Mouse (Mus musculus) CH12.LX (cell line): ENCODE measurements around the gene Gdf3. TPM values are rescaled to one million over a fixed set of nuclear protein-coding genes. Genes with fewer than 3 reads are reported as not detected.
A peak's percentile ranks its signal among the peaks of the same experiment; 100 is the strongest.

Source experiments
- DNase-seq: peaks from one replicate; pipeline ENCODE4 v3.0.0-alpha.2; 2013; ENCODE audit errors: extremely low read depth
- H3K27ac ChIP-seq: 2 replicates; pipeline ENCODE4 v1.5.1; 2012; ENCODE audit warnings: low read depth, mild to moderate bottlenecking, control low read depth, moderate library complexity; ENCODE audit not compliant: insufficient read depth
- H3K27me3 ChIP-seq: replicated peaks from 2 replicates; pipeline ENCODE3; 2012; ENCODE audit warnings: inconsistent platforms
- H3K36me3 ChIP-seq, 2 experiments: replicated peaks in 1 of 2; 2 replicates each; pipeline versions ENCODE3 to v1.6.1; 2012; ENCODE audit warnings: inconsistent platforms in 1 of 2, low read length in 1 of 2, mild to moderate bottlenecking in 1 of 2, mixed read lengths in 1 of 2, moderate library complexity in 1 of 2; ENCODE audit not compliant: control insufficient read depth in 1 of 2, insufficient read depth in 1 of 2
- H3K4me1 ChIP-seq, 2 experiments: 2 replicates each; pipeline ENCODE4 v1.6.1; 2012; ENCODE audit warnings: inconsistent platforms in 1 of 2, moderate library complexity in 1 of 2; ENCODE audit not compliant: insufficient read depth in 2 of 2, control insufficient read depth in 1 of 2
- H3K4me2 ChIP-seq: 2 replicates; pipeline ENCODE4 v1.6.1; 2012; ENCODE audit warnings: low read depth, mild to moderate bottlenecking, control low read depth; ENCODE audit not compliant: poor library complexity, insufficient read depth, severe bottlenecking
- H3K4me3 ChIP-seq, 3 experiments: fragments of 150-350 bp in 1 of 3; sonication (generic) in 1 of 3; replicated peaks in 1 of 3; 2 replicates each; pipeline versions ENCODE3 to v1.5.1; 2011 to 2012; ENCODE audit warnings: low read depth in 2 of 3, low read length in 2 of 3, mild to moderate bottlenecking in 2 of 3, moderate library complexity in 2 of 3, control low read depth in 1 of 3, improper control_type of control experiment in 1 of 3, inconsistent platforms in 1 of 3, mixed read lengths in 1 of 3; ENCODE audit not compliant: poor library complexity in 1 of 3
- H3K79me2 ChIP-seq: replicated peaks from 2 replicates; pipeline ENCODE4 v1.6.1; 2012; ENCODE audit warnings: mild to moderate bottlenecking, moderate library complexity; ENCODE audit not compliant: control insufficient read depth, poor library complexity, insufficient read depth, severe bottlenecking; ENCODE audit errors: extremely low read depth
- H3K9ac ChIP-seq: 2 replicates; pipeline ENCODE4 v1.6.1; 2012; ENCODE audit warnings: low read depth, mild to moderate bottlenecking, control low read depth, moderate library complexity; ENCODE audit not compliant: insufficient read depth
- H3K9me3 ChIP-seq: replicated peaks from 2 replicates; pipeline ENCODE3; 2012; ENCODE audit warnings: low read length, inconsistent platforms, mixed read lengths
- BHLHE40 ChIP-seq: IDR thresholded peaks from 2 replicates; pipeline ENCODE4 v1.6.1; 2011; ENCODE audit warnings: mild to moderate bottlenecking, low read depth, low read length, improper control_type of control experiment
- CHD1 ChIP-seq: IDR thresholded peaks from 2 replicates; pipeline ENCODE4 v1.6.1; 2012; ENCODE audit warnings: low read depth, low read length, improper control_type of control experiment, inconsistent platforms
- CTCF ChIP-seq, 2 experiments: IDR thresholded peaks in 1 of 2; conservative IDR thresholded peaks in 1 of 2; 2 replicates each; pipeline ENCODE4 v1.5.1; 2011 to 2012; ENCODE audit warnings: low read depth in 2 of 2, low read length in 2 of 2, improper control_type of control experiment in 1 of 2, inconsistent platforms in 1 of 2, mild to moderate bottlenecking in 1 of 2, moderate library complexity in 1 of 2
- ELF1 ChIP-seq: IDR thresholded peaks from 2 replicates; pipeline ENCODE4 v1.6.1; 2014; ENCODE audit warnings: low read depth, mild to moderate bottlenecking, inconsistent platforms, low read length, improper control_type of control experiment
- EP300 ChIP-seq: IDR thresholded peaks from 2 replicates; pipeline ENCODE4 v1.6.1; 2011; ENCODE audit warnings: low read length, improper control_type of control experiment
- ETS1 ChIP-seq: conservative IDR thresholded peaks from 2 replicates; pipeline ENCODE4 v1.6.1; 2012; ENCODE audit warnings: low read depth, mild to moderate bottlenecking, inconsistent platforms, low read length, improper control_type of control experiment, moderate library complexity
- HCFC1 ChIP-seq: IDR thresholded peaks from 2 replicates; pipeline ENCODE4 v1.6.1; 2012; ENCODE audit warnings: low read depth, mild to moderate bottlenecking, inconsistent platforms, low read length, improper control_type of control experiment
- IRF4 ChIP-seq: IDR thresholded peaks from 2 replicates; pipeline ENCODE4 v1.6.1; 2014; ENCODE audit warnings: low read depth, mild to moderate bottlenecking, inconsistent platforms, low read length, improper control_type of control experiment
- MAZ ChIP-seq: IDR thresholded peaks from 2 replicates; pipeline ENCODE4 v1.6.1; 2012; ENCODE audit warnings: low read depth, mild to moderate bottlenecking, inconsistent platforms, low read length, improper control_type of control experiment, moderate library complexity
- MEF2A ChIP-seq: IDR thresholded peaks from 2 replicates; pipeline ENCODE4 v1.6.1; 2014; ENCODE audit warnings: low read depth, mild to moderate bottlenecking, inconsistent platforms, low read length, improper control_type of control experiment, borderline replicate concordance
- MXI1 ChIP-seq: IDR thresholded peaks from 2 replicates; pipeline ENCODE4 v1.6.1; 2011; ENCODE audit warnings: mild to moderate bottlenecking, low read depth, low read length, improper control_type of control experiment
- MYC ChIP-seq: IDR thresholded peaks from 2 replicates; pipeline ENCODE4 v1.6.1; 2011; ENCODE audit warnings: low read depth, mild to moderate bottlenecking, improper control_type of control experiment, low read length
- NELFE ChIP-seq: IDR thresholded peaks from 2 replicates; pipeline ENCODE4 v1.6.1; 2011; ENCODE audit warnings: low read depth, low read length, improper control_type of control experiment
- NRF1 ChIP-seq: IDR thresholded peaks from 2 replicates; pipeline ENCODE4 v1.6.1; 2014; ENCODE audit warnings: low read depth, mild to moderate bottlenecking, inconsistent platforms, low read length, improper control_type of control experiment, moderate library complexity
- PAX5 ChIP-seq: IDR thresholded peaks from 2 replicates; pipeline ENCODE4 v1.6.1; 2012; ENCODE audit warnings: low read length, inconsistent platforms, mixed read lengths
- POLR2AphosphoS2 ChIP-seq: IDR thresholded peaks from 2 replicates; pipeline ENCODE4 v1.6.1; 2011; ENCODE audit warnings: low read depth, low read length, improper control_type of control experiment
- RAD21 ChIP-seq: IDR thresholded peaks from 2 replicates; pipeline ENCODE4 v1.6.1; 2011; ENCODE audit warnings: low read depth, mild to moderate bottlenecking, low read length, improper control_type of control experiment, moderate library complexity
- RCOR1 ChIP-seq: conservative IDR thresholded peaks from 2 replicates; pipeline ENCODE4 v1.6.1; 2012; ENCODE audit warnings: low read depth, mild to moderate bottlenecking, inconsistent platforms, low read length, improper control_type of control experiment
- SMC3 ChIP-seq: IDR thresholded peaks from 2 replicates; pipeline ENCODE4 v1.6.1; 2011; ENCODE audit warnings: low read depth, low read length, improper control_type of control experiment
- TCF12 ChIP-seq: IDR thresholded peaks from 2 replicates; pipeline ENCODE4 v1.6.1; 2014; ENCODE audit warnings: low read depth, mild to moderate bottlenecking, inconsistent platforms, low read length, improper control_type of control experiment
- UBTF ChIP-seq: IDR thresholded peaks from 2 replicates; pipeline ENCODE4 v1.6.1; 2012; ENCODE audit warnings: low read depth, mild to moderate bottlenecking, inconsistent platforms, low read length, improper control_type of control experiment, moderate library complexity
- USF2 ChIP-seq: conservative IDR thresholded peaks from 2 replicates; pipeline ENCODE4 v1.6.1; 2011; ENCODE audit warnings: low read depth, low read length, improper control_type of control experiment
- ZNF384 ChIP-seq: IDR thresholded peaks from 2 replicates; pipeline ENCODE4 v1.6.1; 2012; ENCODE audit warnings: low read depth, low read length, improper control_type of control experiment, inconsistent platforms
- dilution Hi-C: fragments of 300-500 bp; cut with MboI; formaldehyde crosslinking; loops from 2 replicates; pipeline ENCODE4 v1.14.3; 2020; ENCODE audit warnings: low sequenced_read_pairs; ENCODE audit not compliant: extremely low pct_unique_long_range_greater_than_20kb, extremely low pct_ligation_motif_present
- in situ Hi-C: fragments of 300-500 bp; cut with MboI; formaldehyde crosslinking; loops from 3 replicates; pipeline ENCODE4 v1.14.3; 2019; ENCODE audit warnings: low sequenced_read_pairs, low pct_ligation_motif_present, low pct_unique_long_range_greater_than_20kb, mixed read lengths
- polyA plus RNA-seq: library from polyadenylated mRNA; unstranded; fragments of >175 nt; gene quantifications from 2 replicates; pipeline ENCODE4 v1.2.1, GENCODE M21; 2012; ENCODE audit warnings: low read depth; ENCODE audit not compliant: insufficient read length
- total RNA-seq, 2 experiments: library from RNA; depleted of rRNA; stranded (reverse); fragments of 300-350 nt in 1 of 2; fragments of >200 nt in 1 of 2; gene quantifications; 2 replicates each; pipeline ENCODE4 v1.2.3; 2012 to 2014

The Gdf3 gene
- total and polyA plus RNA-seq, 3 experiments: not detected

DNA sequence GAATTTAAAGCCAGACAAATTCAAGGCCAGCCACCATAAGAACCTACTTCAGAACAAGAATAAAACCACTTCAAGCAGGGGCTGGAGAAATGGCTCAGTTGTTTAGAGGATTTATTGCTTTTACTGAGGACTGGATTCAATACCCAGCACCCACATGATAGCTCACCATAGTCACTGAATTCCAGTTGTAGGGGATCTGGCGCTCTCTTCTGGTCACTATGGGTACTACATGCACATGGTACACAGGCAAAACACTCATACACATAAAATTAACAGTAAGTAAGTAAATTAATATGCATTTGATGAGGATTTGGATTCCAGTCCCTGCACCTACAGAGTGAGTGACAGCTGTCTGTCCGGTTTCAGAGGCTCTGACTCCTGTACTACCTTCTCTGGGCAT, 4.2 kb upstream of the Gdf3 start:
- DNase-seq: peak; percentile 42
- Histone ChIP-seq H3K4me1 (no peaks in the 10 kb centered on the region), H3K27ac (no peak overlapping the region), H3K4me3 (no peak overlapping the region), H3K36me3 (no peaks in the 10 kb centered on the region), H3K4me2 (no peak overlapping the region), H3K9ac (no peak overlapping the region), H3K79me2 (no peaks in the 10 kb centered on the region), H3K9me3 (peaks cover 2% of the 10 kb centered on the region), H3K27me3 (no peaks in the 10 kb centered on the region)
- TF ChIP-seq NELFE (no peak), IRF4 (no peak), ZNF384 (no peak), ETS1 (no peak), MYC (no peak), BHLHE40 (no peak), CHD1 (no peak), POLR2AphosphoS2 (no peak), UBTF (no peak), HCFC1 (no peak), NRF1 (no peak), RAD21 (peak; percentile 59), SMC3 (peak; percentile 60), MAZ (no peak), PAX5 (no peak), CTCF (conservative IDR thresholded peaks at IDR 0.05 in 1 of 2, IDR thresholded peaks at IDR 0.05 in 1 of 2; ENCODE audit: low read depth in 2 of 2, low read length in 2 of 2) (peak; percentile 64 to 72), TCF12 (no peak), MXI1 (no peak), MEF2A (no peak), USF2 (no peak), RCOR1 (no peak), ELF1 (no peak), EP300 (no peak)
- in situ Hi-C loops (no loop called here), dilution Hi-C loops (no loop called here)

DNA sequence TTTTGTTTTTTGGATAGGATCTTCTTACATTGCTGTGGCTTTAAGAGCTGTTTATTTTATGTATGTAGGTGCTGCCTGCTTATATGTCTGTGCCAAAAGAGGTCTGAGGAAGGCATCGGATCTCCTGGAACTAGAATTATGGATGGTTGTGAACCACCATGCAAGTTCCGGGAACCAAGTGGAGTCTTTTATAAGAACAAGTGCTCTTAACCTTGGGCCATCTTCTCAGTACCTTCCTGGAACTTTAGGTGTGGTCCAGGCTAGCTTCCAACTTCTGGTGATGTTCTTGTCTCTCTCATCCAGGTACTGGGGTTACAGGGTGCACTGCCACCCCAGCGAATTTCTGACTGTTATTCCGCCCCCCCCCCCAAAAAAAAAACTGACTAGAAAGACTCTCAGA, 2.5 kb upstream of the Gdf3 start:
- Histone ChIP-seq H3K9me3 (peaks cover 2% of the 10 kb centered on the region), H3K4me2 (no peak overlapping the region), H3K79me2 (no peaks in the 10 kb centered on the region; the same call in 1 of the 2 replicates), H3K36me3 (no peaks in the 10 kb centered on the region), H3K4me3 (no peak overlapping the region), H3K9ac (no peak overlapping the region), H3K27ac (no peak overlapping the region), H3K4me1 (no peaks in the 10 kb centered on the region), H3K27me3 (no peaks in the 10 kb centered on the region)
- DNase-seq: no peak
- in situ Hi-C loops (no loop called here), dilution Hi-C loops (no loop called here)
- no peak for TF ChIP-seq ETS1
- TF ChIP-seq CHD1: no peak
